Mouse (Mus musculus) forebrain, embryonic 12.5 days (tissue): Measurements from ENCODE around the gene Fgfr2. TPM values are rescaled to one million over a fixed set of nuclear protein-coding genes. Genes with fewer than 3 reads are reported as not detected.

Source experiments
- ATAC-seq: fragments of 200-750 bp; cut with Nextera tagmentation; 2 replicates; pipeline ENCODE4 v1.8.0; 2017; ENCODE audit warnings: moderate TSS enrichment; ENCODE audit not compliant: low FRiP score
- H3K27ac ChIP-seq: fragments of 300-500 bp; sonication (generic); 2 replicates; pipeline ENCODE4 v1.5.1; 2016; ENCODE audit warnings: mild to moderate bottlenecking
- H3K27me3 ChIP-seq: fragments of 300-500 bp; sonication (generic); 2 replicates; pipeline ENCODE4 v1.6.1; 2016; ENCODE audit warnings: mild to moderate bottlenecking
- H3K36me3 ChIP-seq: fragments of 300-500 bp; sonication (generic); replicated peaks from 2 replicates; pipeline ENCODE4 v1.6.1; 2016; ENCODE audit warnings: mild to moderate bottlenecking
- H3K4me1 ChIP-seq: fragments of 300-500 bp; sonication (generic); 2 replicates; pipeline ENCODE4 v1.6.1; 2016
- H3K4me2 ChIP-seq: fragments of 300-500 bp; sonication (generic); 2 replicates; pipeline ENCODE4 v1.6.1; 2016; ENCODE audit warnings: mild to moderate bottlenecking, moderate library complexity
- H3K4me3 ChIP-seq: fragments of 300-500 bp; sonication (generic); replicated peaks from 2 replicates; pipeline ENCODE4 v1.5.1; 2016; ENCODE audit warnings: mild to moderate bottlenecking
- H3K9ac ChIP-seq: fragments of 300-500 bp; sonication (generic); 2 replicates; pipeline ENCODE4 v1.6.1; 2016; ENCODE audit warnings: mild to moderate bottlenecking
- H3K9me3 ChIP-seq: fragments of 300-500 bp; sonication (generic); 2 replicates; pipeline ENCODE4 v1.6.1; 2016
- WGBS: fragments of 180-500 bp; shearing (Covaris S2); methylation state at CpG from one replicate; pipeline ENCODE4 v1.1.7; 2016; 5-methylcytosine and 5-hydroxymethylcytosine counted together
- polyA plus RNA-seq: library from polyadenylated mRNA; unstranded; fragments of >200 nt; fragmentation: Nextera tagmentation; extraction: Ambion mirVana; gene quantifications from 2 replicates; pipeline ENCODE4 v1.2.1, GENCODE M21; 2016

Fgfr2 gene
- polyA plus RNA-seq, 1 experiment from 2014 or later: 89.6 TPM

DNA sequence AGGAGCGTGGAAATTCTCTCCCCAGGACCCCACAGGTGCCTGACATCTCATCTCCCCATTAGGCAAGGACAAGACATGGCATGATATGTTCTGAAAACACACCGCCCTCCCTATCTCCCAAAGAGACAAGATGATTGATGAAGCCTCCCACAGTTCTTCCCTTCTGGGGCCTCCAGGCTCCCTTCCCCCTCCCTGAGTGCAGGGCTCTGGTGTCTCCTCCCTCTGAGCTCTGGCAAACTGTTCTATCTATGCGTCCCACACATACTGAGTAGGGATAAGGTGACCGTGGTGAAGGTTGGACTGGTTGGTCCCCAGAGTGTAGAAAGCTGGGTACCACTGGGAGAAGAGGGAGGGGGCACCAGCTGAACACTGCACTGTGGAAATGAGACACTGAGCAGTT, 1024.7 kb downstream of the Fgfr2 start:
- no peaks in the 10 kb centered on the region for H3K36me3 ChIP-seq
- H3K9ac ChIP-seq: no peak overlapping the region
- 0 out of 2 replicates have a peak, but pooled peaks cover 4% of the 10 kb centered on the region for H3K9me3 ChIP-seq
- H3K27ac ChIP-seq: no peak overlapping the region
- H3K4me3 ChIP-seq: no peak overlapping the region
- no peak overlapping the region for H3K4me2 ChIP-seq
- ATAC-seq: no peak
- no peaks in the 10 kb centered on the region for H3K27me3 ChIP-seq
- WGBS: 86% methylated on average over 4 of the region's 4 CpGs
- H3K4me1 ChIP-seq: no peaks in the 10 kb centered on the region

DNA sequence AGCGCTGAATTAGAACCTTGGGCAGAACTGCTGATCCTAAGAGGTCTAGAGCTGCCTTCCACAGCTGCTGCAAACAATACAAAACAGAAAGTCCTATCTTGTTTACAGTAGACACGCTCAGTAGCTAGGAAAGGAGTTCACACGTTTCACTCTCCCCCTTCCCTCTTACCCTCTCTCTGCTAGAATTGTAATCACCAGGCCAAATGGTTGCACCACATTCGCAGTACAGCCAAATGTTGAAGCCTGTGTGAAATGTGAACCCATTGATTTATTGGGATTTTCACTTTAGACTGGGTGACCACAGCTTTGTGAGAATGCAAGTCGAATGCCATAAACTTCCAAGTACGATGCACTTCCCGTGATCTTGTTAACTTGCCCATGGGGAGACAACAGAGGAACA, 1028.5 kb downstream of the Fgfr2 start:
- no peak overlapping the region for H3K4me3 ChIP-seq
- no peaks in the 10 kb centered on the region for H3K36me3 ChIP-seq
- H3K4me2 ChIP-seq: no peak overlapping the region
- H3K9ac ChIP-seq: no peak overlapping the region
- no peaks in the 10 kb centered on the region for H3K27me3 ChIP-seq
- 81% methylated on average over 7 of the region's 7 CpGs for WGBS
- H3K27ac ChIP-seq: no peak overlapping the region
- H3K4me1 ChIP-seq: no peaks in the 10 kb centered on the region
- ATAC-seq: no peak
- 0 out of 2 replicates have a peak, but pooled peaks cover 4% of the 10 kb centered on the region for H3K9me3 ChIP-seq

- H3K27me3 ChIP-seq: no peaks in the 10 kb centered on the region
- no peak overlapping the region for H3K4me2 ChIP-seq
- H3K9me3 ChIP-seq: 0 out of 2 replicates have a peak, but pooled peaks cover under 1% of the 10 kb centered on the region
- WGBS: 87% methylated on average over 7 of the region's 7 CpGs
- H3K4me3 ChIP-seq: no peak overlapping the region
- no peak overlapping the region for H3K27ac ChIP-seq
- H3K4me1 ChIP-seq: no peaks in the 10 kb centered on the region
- no peak overlapping the region for H3K9ac ChIP-seq
- no peak for ATAC-seq
- no peaks in the 10 kb centered on the region for H3K36me3 ChIP-seq
Observed at GRCm38 (mm10) chr7:132091551-132091950, 1031.6 kb downstream of the Fgfr2 start.

DNA sequence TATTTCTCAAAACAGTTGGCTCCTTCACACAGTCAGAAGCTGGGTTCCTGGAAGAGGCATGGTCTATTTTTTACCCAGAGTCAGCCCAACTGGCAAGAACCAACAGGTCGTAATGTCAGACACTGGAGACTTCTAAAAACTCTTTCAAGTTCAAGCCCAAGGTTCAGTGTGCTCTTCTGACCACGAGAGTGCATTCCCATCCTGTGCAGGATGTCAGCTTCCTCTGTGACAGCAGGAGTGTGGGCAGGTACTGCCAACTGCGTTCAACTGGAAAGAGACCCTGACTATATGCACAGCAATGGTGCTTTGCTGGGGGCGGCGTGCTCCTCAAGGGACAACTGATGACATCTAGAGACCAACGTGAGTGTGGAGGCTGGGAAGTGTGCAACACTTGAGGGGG, 1034.5 kb downstream of the Fgfr2 start:
- Histone ChIP-seq H3K27me3 (no peaks in the 10 kb centered on the region), H3K4me1 (no peaks in the 10 kb centered on the region), H3K4me2 (no peak overlapping the region), H3K27ac (no peak overlapping the region), H3K9ac (no peak overlapping the region), H3K4me3 (no peak overlapping the region), H3K36me3 (no peaks in the 10 kb centered on the region), H3K9me3 (no peaks in the 10 kb centered on the region)
- 84% methylated on average over 6 of the region's 6 CpGs for WGBS
- no peak for ATAC-seq

DNA sequence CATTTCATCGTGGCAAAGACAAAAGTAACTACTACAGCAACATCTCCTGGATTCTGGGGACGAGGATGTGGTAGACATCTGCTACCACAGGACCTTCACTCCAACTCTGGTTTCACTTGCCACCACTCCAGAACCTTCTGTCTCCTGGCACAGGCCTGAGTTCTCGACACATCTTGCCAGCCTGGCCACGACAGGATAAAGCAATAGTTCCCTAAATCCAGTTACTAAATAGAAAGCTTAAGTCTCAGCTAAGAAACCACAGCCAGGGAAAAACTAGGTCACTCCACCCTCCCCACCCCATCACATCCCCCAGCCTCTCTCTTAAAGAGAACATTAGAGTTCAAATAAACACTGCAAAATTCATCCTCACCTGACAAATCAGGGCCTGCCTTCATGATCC, 1035.0 kb downstream of the Fgfr2 start:
- no peak overlapping the region for H3K9ac ChIP-seq
- no peak overlapping the region for H3K27ac ChIP-seq
- no peak overlapping the region for H3K4me3 ChIP-seq
- H3K4me2 ChIP-seq: no peak overlapping the region
- no peak for ATAC-seq
- H3K27me3 ChIP-seq: no peaks in the 10 kb centered on the region
- H3K4me1 ChIP-seq: no peaks in the 10 kb centered on the region
- H3K36me3 ChIP-seq: no peaks in the 10 kb centered on the region
- whole genome bisulfite sequencing: 81% methylated on average over 4 of the region's 4 CpGs
- H3K9me3 ChIP-seq: no peaks in the 10 kb centered on the region

GRCm38 (mm10) chr7:132075825-132076224, 1047.3 kb downstream of the Fgfr2 start:
- no peak overlapping the region for H3K9ac ChIP-seq
- ATAC-seq: no peak
- no peaks in the 10 kb centered on the region for H3K27me3 ChIP-seq
- H3K27ac ChIP-seq: no peak overlapping the region
- no peaks in the 10 kb centered on the region for H3K9me3 ChIP-seq
- no peak overlapping the region for H3K4me3 ChIP-seq
- H3K4me1 ChIP-seq: no peaks in the 10 kb centered on the region
- H3K4me2 ChIP-seq: no peak overlapping the region
- WGBS: 79% methylated on average over 1 of the region's 1 CpGs
- H3K36me3 ChIP-seq: no peaks in the 10 kb centered on the region

GRCm38 (mm10) chr7:132074503-132074902, 1048.6 kb downstream of the Fgfr2 start:
- ATAC-seq: no peak
- Histone ChIP-seq H3K36me3 (no peaks in the 10 kb centered on the region), H3K27me3 (no peaks in the 10 kb centered on the region), H3K4me1 (no peaks in the 10 kb centered on the region), H3K27ac (no peak overlapping the region), H3K4me2 (no peak overlapping the region), H3K9me3 (no peaks in the 10 kb centered on the region), H3K9ac (no peak overlapping the region), H3K4me3 (no peak overlapping the region)
- 78% methylated on average over 3 of the region's 3 CpGs for WGBS

DNA sequence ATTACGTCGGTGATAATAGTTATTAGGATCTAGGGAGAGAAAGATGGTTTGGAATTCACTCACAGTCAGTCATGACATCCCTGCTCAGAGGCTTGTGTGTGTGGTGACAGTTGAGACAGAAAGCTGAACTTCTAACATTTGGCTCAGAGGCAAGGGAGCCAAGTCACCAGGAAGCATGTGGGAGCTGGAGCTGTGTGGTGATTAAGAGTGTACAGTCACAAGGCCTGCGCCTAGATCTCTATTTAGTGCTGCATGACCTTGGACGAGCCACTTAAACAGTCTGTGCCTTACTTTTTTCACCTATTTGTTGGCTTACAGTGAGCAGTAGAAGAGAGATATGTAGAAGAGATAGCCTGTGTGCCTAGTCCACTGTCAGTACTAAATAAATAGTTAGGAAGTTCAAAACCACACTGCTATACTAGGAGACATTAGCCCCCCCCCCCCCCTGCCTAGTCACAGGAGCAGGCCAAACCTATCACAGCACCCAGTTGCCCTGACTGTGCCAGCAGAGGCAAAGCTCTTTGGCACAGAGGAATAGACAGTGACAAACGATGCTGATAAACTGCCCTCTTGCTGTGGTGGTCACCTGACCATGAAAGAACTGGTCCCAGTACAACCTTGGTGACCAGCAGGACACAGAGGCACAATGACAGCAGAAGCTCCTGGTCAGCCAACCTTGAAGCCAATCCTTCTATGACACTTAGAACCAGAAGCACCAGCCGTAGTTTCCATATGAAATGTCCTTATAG, 1052.1 kb downstream of the Fgfr2 start:
- Histone ChIP-seq H3K36me3 (no peaks in the 10 kb centered on the region), H3K4me3 (no peak overlapping the region), H3K27me3 (no peaks in the 10 kb centered on the region), H3K9ac (no peak overlapping the region), H3K9me3 (no peaks in the 10 kb centered on the region), H3K4me1 (no peaks in the 10 kb centered on the region), H3K4me2 (no peak overlapping the region), H3K27ac (no peak overlapping the region)
- no peak for ATAC-seq
- 85% methylated on average over 6 of the region's 6 CpGs for WGBS

DNA sequence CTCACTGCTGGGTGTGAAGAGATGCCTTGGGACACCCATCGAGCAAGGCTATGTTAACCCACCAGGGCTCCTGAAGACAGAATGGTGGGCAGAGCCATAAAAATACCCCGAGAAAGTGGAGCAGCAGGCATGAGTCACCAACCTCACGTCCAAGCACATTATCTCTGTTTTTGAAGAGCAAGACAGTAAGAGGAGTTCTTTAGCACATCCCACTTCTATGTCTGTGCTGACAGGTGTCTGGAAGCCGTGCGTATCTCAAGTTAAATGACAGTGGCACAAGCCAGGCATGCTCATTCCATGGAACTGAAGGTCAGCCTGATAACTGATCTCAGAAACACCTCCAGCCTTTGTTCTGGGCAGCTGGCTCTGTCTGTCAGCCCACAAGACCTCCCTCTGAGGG, 1055.2 kb downstream of the Fgfr2 start:
- Histone ChIP-seq H3K27ac (no peak overlapping the region), H3K9ac (no peak overlapping the region), H3K4me3 (no peak overlapping the region), H3K36me3 (no peaks in the 10 kb centered on the region), H3K27me3 (no peaks in the 10 kb centered on the region), H3K9me3 (no peaks in the 10 kb centered on the region), H3K4me1 (no peaks in the 10 kb centered on the region), H3K4me2 (no peak overlapping the region)
- ATAC-seq: no peak
- WGBS: 83% methylated on average over 5 of the region's 5 CpGs

GRCm38 (mm10) chr7:132067511-132067910, 1055.6 kb downstream of the Fgfr2 start:
- no peak for ATAC-seq
- Histone ChIP-seq H3K27me3 (no peaks in the 10 kb centered on the region), H3K4me2 (no peak overlapping the region), H3K36me3 (no peaks in the 10 kb centered on the region), H3K27ac (no peak overlapping the region), H3K9ac (no peak overlapping the region), H3K4me3 (no peak overlapping the region), H3K4me1 (no peaks in the 10 kb centered on the region), H3K9me3 (no peaks in the 10 kb centered on the region)
- WGBS: 83% methylated on average over 5 of the region's 5 CpGs

- H3K9me3 ChIP-seq: no peaks in the 10 kb centered on the region
Observed at GRCm38 (mm10) chr7:132060116-132060515, 1063.0 kb downstream of the Fgfr2 start.

GRCm38 (mm10) chr7:132056565-132056964, 1066.6 kb downstream of the Fgfr2 start:
- Histone ChIP-seq H3K4me2 (no peak overlapping the region), H3K9ac (no peak overlapping the region), H3K27me3 (no peaks in the 10 kb centered on the region), H3K36me3 (no peaks in the 10 kb centered on the region), H3K27ac (no peak overlapping the region), H3K4me1 (no peaks in the 10 kb centered on the region), H3K9me3 (no peaks in the 10 kb centered on the region), H3K4me3 (no peak overlapping the region)
- no peak for ATAC-seq
- 46% methylated on average over 7 of the region's 7 CpGs for WGBS

More at GRCm38 (mm10) chr7:132060116-132060515, 1063.0 kb downstream of the Fgfr2 start:
- Histone ChIP-seq H3K4me1 (no peaks in the 10 kb centered on the region), H3K9ac (no peak overlapping the region), H3K4me3 (no peak overlapping the region), H3K27ac (no peak overlapping the region), H3K4me2 (no peak overlapping the region), H3K36me3 (no peaks in the 10 kb centered on the region), H3K27me3 (no peaks in the 10 kb centered on the region)
- no peak for ATAC-seq
- 88% methylated on average over 7 of the region's 7 CpGs for WGBS

DNA sequence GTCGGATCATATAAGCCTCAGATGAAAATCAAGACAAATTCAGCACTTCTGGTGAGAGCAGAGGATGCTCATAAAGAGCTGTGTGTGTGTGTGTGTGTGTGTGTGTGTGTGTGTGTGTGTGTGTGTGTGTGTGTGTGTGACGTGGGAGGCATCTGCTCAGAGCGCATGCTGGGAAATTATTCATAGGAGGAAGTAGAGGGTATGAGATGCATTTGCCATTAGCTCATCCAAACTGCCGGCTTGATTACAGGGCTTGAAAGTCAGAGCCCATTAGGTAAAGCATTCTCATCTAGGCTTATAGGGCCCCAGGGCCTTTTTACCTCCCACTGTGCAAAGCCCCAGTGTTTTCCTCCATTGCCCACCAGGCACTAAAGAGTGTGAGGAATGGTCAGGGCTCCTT, 1076.5 kb downstream of the Fgfr2 start:
- Histone ChIP-seq H3K4me2 (no peak overlapping the region), H3K9me3 (no peaks in the 10 kb centered on the region), H3K27me3 (peaks cover 4% of the 10 kb centered on the region; the same call in 1 of the 2 replicates), H3K36me3 (no peaks in the 10 kb centered on the region), H3K4me1 (0 out of 2 replicates have a peak, but pooled peaks cover 6% of the 10 kb centered on the region), H3K27ac (no peak overlapping the region), H3K4me3 (no peak overlapping the region), H3K9ac (no peak overlapping the region)
- 45% methylated on average over 4 of the region's 4 CpGs for WGBS
- ATAC-seq: no peak
